Mouse (Mus musculus) neural tube, embryonic 10.5 days (tissue): ENCODE measurements around the gene Fam102a.
A peak's percentile ranks its signal among the peaks of the same experiment; 100 is the strongest.
"Not testable (repeated sequence)": the region's sequence is repeated elsewhere in the genome, so short reads cannot be mapped to it uniquely, and the experiment has no call there.

Experiments used
- DNase-seq: peaks from one replicate; pipeline ENCODE4 v3.0.0-alpha.2; 2017; ENCODE audit warnings: low spot score; ENCODE audit errors: extremely low spot score

Fam102a gene

GRCm38 (mm10) chr2:32534733-32535471 lies at the start of gene Fam102a:
Gene Fam102a (plus strand): TSS chr2:32535332.
- DNase-seq, result peak; percentile 100

GRCm38 (mm10) chr2:32485751-32486150 lies 49.4 kb upstream of the Fam102a start:
- DNase-seq, result no peak

- DNase-seq, result no peak
These were observed 49.0 kb upstream of the Fam102a start for GRCm38 (mm10) chr2:32486155-32486554.

- DNase-seq, result peak; percentile 93
These were observed 48.0 kb upstream of the Fam102a start for GRCm38 (mm10) chr2:32487124-32487623.

- DNase-seq, result peak; percentile 75
These were observed 46.5 kb upstream of the Fam102a start for GRCm38 (mm10) chr2:32488679-32489078.

- not testable (repeated sequence) for DNase-seq
These were observed 44.4 kb upstream of the Fam102a start for GRCm38 (mm10) chr2:32490730-32491129.

GRCm38 (mm10) chr2:32492661-32493060 lies 42.5 kb upstream of the Fam102a start:
- DNase-seq, result no peak

GRCm38 (mm10) chr2:32493301-32493701 lies 41.8 kb upstream of the Fam102a start:
- DNase-seq, result no peak

GRCm38 (mm10) chr2:32494522-32494921 lies 40.6 kb upstream of the Fam102a start:
- DNase-seq, result no peak

GRCm38 (mm10) chr2:32495185-32495726 lies 39.9 kb upstream of the Fam102a start:
- no peak for DNase-seq

- DNase-seq, result no peak
These were observed 38.9 kb upstream of the Fam102a start for GRCm38 (mm10) chr2:32496190-32496589.

GRCm38 (mm10) chr2:32499365-32499764 lies 35.8 kb upstream of the Fam102a start:
- DNase-seq, result no peak

GRCm38 (mm10) chr2:32500461-32500860 lies 34.7 kb upstream of the Fam102a start:
- no peak for DNase-seq

- no peak for DNase-seq
These were observed 33.3 kb upstream of the Fam102a start for GRCm38 (mm10) chr2:32501754-32502324.

GRCm38 (mm10) chr2:32502843-32503242 lies 32.3 kb upstream of the Fam102a start:
- no peak for DNase-seq

- no peak for DNase-seq
These were observed 31.5 kb upstream of the Fam102a start for GRCm38 (mm10) chr2:32503588-32503987.

GRCm38 (mm10) chr2:32505536-32505935 lies 29.6 kb upstream of the Fam102a start:
- DNase-seq, result no peak

GRCm38 (mm10) chr2:32506673-32507668 lies 28.2 kb upstream of the Fam102a start:
- no peak for DNase-seq

GRCm38 (mm10) chr2:32507906-32508305 lies 27.2 kb upstream of the Fam102a start:
- DNase-seq, result no peak

GRCm38 (mm10) chr2:32509287-32509686 lies 25.8 kb upstream of the Fam102a start:
- DNase-seq, result peak; percentile 73

GRCm38 (mm10) chr2:32509896-32510295 lies 25.2 kb upstream of the Fam102a start:
- no peak for DNase-seq
